ENCODE assay signal across 8 mouse cellular contexts in genomic region chr4:88938712-88939032, GRCm38 (mm10). TPM values are rescaled to one million over a fixed set of nuclear protein-coding genes. Genes with fewer than 3 reads are reported as not detected.
DNase-seq lines count a peak whose midpoint lies in the region; ATAC-seq and TF ChIP-seq lines count a peak whose summit lies in the region.

No protein-coding gene starts in this region.

- H3K4me1 ChIP-seq in heart, postnatal 0 days (ENCODE audit: control insufficient read depth, insufficient read depth) = no peaks in the 10 kb centered on the region
- H3K4me1 ChIP-seq in forebrain, embryonic 16.5 days (replicated peaks; ENCODE audit: control insufficient read depth, insufficient read depth, low read length) = peaks cover 4% of the 10 kb centered on the region
- peaks cover 16% of the 10 kb centered on the region for H3K4me1 ChIP-seq in liver, postnatal 0 days (ENCODE audit: insufficient read depth)

- H3K4me2 ChIP-seq in heart, postnatal 0 days (ENCODE audit: low read depth, low read length) = peak overlapping the region; percentile 91
- peak overlapping the region; percentile 85 for H3K4me2 ChIP-seq in forebrain, embryonic 16.5 days (ENCODE audit: low read length)
- peak overlapping the region; percentile 85 for H3K4me2 ChIP-seq in liver, postnatal 0 days (ENCODE audit: low read depth, low read length)

- no peak for TF ChIP-seq CTCF in heart, postnatal 0 days (IDR thresholded peaks at IDR 0.05; ENCODE audit: low read depth)
- no peak for TF ChIP-seq CTCF in Patski (IDR thresholded peaks at IDR 0.05)
- TF ChIP-seq CTCF in liver, postnatal 0 days (IDR thresholded peaks at IDR 0.05; ENCODE audit: low read depth) = no peak

- no peak overlapping the region for H3K27ac ChIP-seq in heart, postnatal 0 days (ENCODE audit: low read depth)
- peak overlapping the region; percentile 56; the same call in 1 of the 2 replicates for H3K27ac ChIP-seq in forebrain, embryonic 16.5 days (ENCODE audit: low read length)
- H3K27ac ChIP-seq in liver, postnatal 0 days (ENCODE audit: low read depth) = no peak overlapping the region

- H3K9ac ChIP-seq in heart, postnatal 0 days (replicated peaks; ENCODE audit: low read depth, low read length) = 0 out of 2 replicates have a peak overlapping the region, but pooled peaks have one; percentile 24
- peak overlapping the region; percentile 82 for H3K9ac ChIP-seq in forebrain, embryonic 16.5 days (replicated peaks; ENCODE audit: low read depth, low read length)
- peak overlapping the region; percentile 37; the same call in 1 of the 2 replicates for H3K9ac ChIP-seq in liver, postnatal 0 days (replicated peaks)

- peak overlapping the region; percentile 64 for H3K4me3 ChIP-seq in heart, postnatal 0 days (ENCODE audit: low read depth, low read length)
- peak overlapping the region; percentile 70 for H3K4me3 ChIP-seq in forebrain, embryonic 16.5 days (replicated peaks; ENCODE audit: low read length)
- peak overlapping the region; percentile 74 for H3K4me3 ChIP-seq in liver, postnatal 0 days (ENCODE audit: low read depth, low read length)

- WGBS in heart, postnatal 0 days = 17% methylated on average over 11 of the region's 11 CpGs
- WGBS in forebrain, embryonic 16.5 days = 7% methylated on average over 11 of the region's 11 CpGs
- WGBS in liver, postnatal 0 days (ENCODE audit: insufficient replicate concordance) = 17% methylated on average over 11 of the region's 11 CpGs

- POLR2A ChIA-PET in Patski (lab: Charles Lee) = interaction anchor here (0.6 to 7.3 kb wide), 6 partner anchors 12 to 424 kb away, joined by 3 to 61 read pairs (median 18); no protein-coding TSS in a partner anchor

- in situ Hi-C loops in Patski (cut with MboI; ENCODE audit: low pct_unique_long_range_greater_than_20kb) = loop anchor here (5.0 to 25.0 kb wide), 3 partner anchors 109 to 549 kb away; partner anchors contain the start of genes Gm13271, Gm13283 and Gm13290

- H3K27me3 ChIP-seq in heart, postnatal 0 days (ENCODE audit: control insufficient read depth, insufficient read depth, low read length) = peaks cover 41% of the 10 kb centered on the region
- H3K27me3 ChIP-seq in Patski = no peaks in the 10 kb centered on the region
- H3K27me3 ChIP-seq in forebrain, embryonic 16.5 days (replicated peaks; ENCODE audit: control insufficient read depth, insufficient read depth, low read length) = peaks cover 7% of the 10 kb centered on the region
- H3K27me3 ChIP-seq in liver, postnatal 0 days (ENCODE audit: insufficient read depth, low read length) = peaks cover 8% of the 10 kb centered on the region

- no peaks in the 10 kb centered on the region for H3K9me3 ChIP-seq in heart, postnatal 0 days (replicated peaks; ENCODE audit: control insufficient read depth, low read length)
- H3K9me3 ChIP-seq in forebrain, embryonic 16.5 days (ENCODE audit: control insufficient read depth, low read length) = no peaks in the 10 kb centered on the region
- no peaks in the 10 kb centered on the region for H3K9me3 ChIP-seq in liver, postnatal 0 days (ENCODE audit: low read length)

- no peak for ATAC-seq in heart, postnatal 0 days (ENCODE audit: insufficient read depth, low read depth)
- peak; percentile 51 for ATAC-seq in Patski
- ATAC-seq in forebrain, embryonic 16.5 days = no peak
- ATAC-seq in liver, postnatal 0 days = peak; percentile 18

- H3K36me3 ChIP-seq in heart, postnatal 0 days (replicated peaks; ENCODE audit: control insufficient read depth, insufficient read depth, low read length) = no peaks in the 10 kb centered on the region
- H3K36me3 ChIP-seq in forebrain, embryonic 16.5 days (ENCODE audit: control insufficient read depth, insufficient read depth) = no peaks in the 10 kb centered on the region
- H3K36me3 ChIP-seq in liver, postnatal 0 days (replicated peaks; ENCODE audit: insufficient read depth, low read length) = no peaks in the 10 kb centered on the region

- CTCF ChIA-PET in Patski (lab: Charles Lee) = interaction anchor here (0.9 to 8.2 kb wide), 7 partner anchors 12 to 118 kb away, joined by 3 to 50 read pairs (median 4); no protein-coding TSS in a partner anchor

- no peak for TF ChIP-seq EP300 in heart, postnatal 0 days (IDR thresholded peaks at IDR 0.05; ENCODE audit: low read depth)
- TF ChIP-seq EP300 in liver, postnatal 0 days (IDR thresholded peaks at IDR 0.05; ENCODE audit: low read depth) = no peak

- DNase-seq in heart, postnatal 0 days (ENCODE audit: low spot score) = no peak
- no peak for DNase-seq in heart, adult 8-10 months (ENCODE audit: low spot score)
- DNase-seq in Patski (ENCODE audit: low read depth, low spot score) = no peak
- no peak for DNase-seq in liver, postnatal 0 days
- no peak for DNase-seq in adrenal gland, postnatal 4 days (ENCODE audit: low spot score in 2 of 2)
- DNase-seq in thymus, adult 18-20 months = no peak
- DNase-seq in cerebellum, adult 8-10 months = no peak

RNA-seq across cellular contexts. Expression of gene Ifne, which starts 58.7 kb away (rescaled TPM):
- total RNA-seq in heart, postnatal 0 days (2014; rRNA removed; ENCODE audit: low replicate concordance) = not detected in 2 replicates
- not detected in 2 replicates for polyA plus RNA-seq in heart, postnatal 0 days (2015; fragmentation: Nextera tagmentation; extraction: Ambion mirVana)
- total RNA-seq in heart, adult 8-10 months (2022) = not detected
- 0.15 TPM for polyA plus RNA-seq in Patski (2021)
- polyA plus RNA-seq in forebrain, embryonic 16.5 days (2015; fragmentation: Nextera tagmentation; extraction: Ambion mirVana) = not detected in 2 replicates
- polyA plus RNA-seq in liver, postnatal 0 days (2015; fragmentation: Nextera tagmentation; extraction: Ambion mirVana) = not detected in 2 replicates
- not detected for total RNA-seq in adrenal gland, postnatal 4 days (2021)

Comparison
In these comparisons a context has a peak if more than half of its experiments do, and no peak if none do; other contexts are left out.
1. ATAC-seq: peak in Patski (single experiment) and liver, postnatal 0 days (single experiment); none in heart, postnatal 0 days (single experiment) and forebrain, embryonic 16.5 days (single experiment).
2. H3K9ac ChIP-seq: peak in every context shown above with its lines; median percentile 82 in forebrain, embryonic 16.5 days; 37 in liver, postnatal 0 days; 24 in heart, postnatal 0 days.
3. Peak in every context shown above with its lines, with median percentiles within 50 percentile points of each other: H3K4me2 ChIP-seq and H3K4me3 ChIP-seq.